Mouse (Mus musculus) adrenal gland, postnatal 25 days (tissue): ENCODE results near the gene Mrpl54. TPM values are rescaled to one million over a fixed set of nuclear protein-coding genes. Genes with fewer than 3 reads are reported as not detected.
A peak's percentile ranks its signal among the peaks of the same experiment; 100 is the strongest.

ENCODE experiments used
- DNase-seq: peaks from one replicate; pipeline ENCODE4 v3.0.0; 2021; ENCODE audit warnings: mixed read lengths
- total RNA-seq: library from RNA; stranded (reverse); gene quantifications from 2 replicates; pipeline ENCODE4 v1.2.3, GENCODE M21; 2021

Gene Mrpl54
- total RNA-seq, 1 experiment from 2014 or later: 116 TPM

DNA sequence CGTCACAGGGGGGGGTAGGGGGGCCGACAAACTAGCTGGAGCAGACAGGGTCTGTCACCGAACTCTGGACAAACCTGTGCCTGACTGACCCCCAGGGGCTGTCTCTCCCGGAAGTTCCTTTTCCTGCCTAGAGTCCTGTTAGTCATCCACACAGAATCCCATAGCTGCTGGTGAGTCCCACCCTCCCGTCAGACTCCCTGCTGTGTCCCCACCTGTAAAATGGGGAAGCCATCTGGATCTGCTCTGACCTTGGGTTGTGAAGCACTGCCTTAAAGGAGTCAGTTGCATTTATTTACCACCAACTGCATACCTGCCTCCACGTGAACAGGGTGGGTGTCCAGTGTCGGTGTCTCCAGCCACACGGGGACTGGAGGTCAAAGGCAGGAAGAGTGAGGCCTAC lies 27.7 kb upstream of the Mrpl54 start:
- no peak for DNase-seq

DNA sequence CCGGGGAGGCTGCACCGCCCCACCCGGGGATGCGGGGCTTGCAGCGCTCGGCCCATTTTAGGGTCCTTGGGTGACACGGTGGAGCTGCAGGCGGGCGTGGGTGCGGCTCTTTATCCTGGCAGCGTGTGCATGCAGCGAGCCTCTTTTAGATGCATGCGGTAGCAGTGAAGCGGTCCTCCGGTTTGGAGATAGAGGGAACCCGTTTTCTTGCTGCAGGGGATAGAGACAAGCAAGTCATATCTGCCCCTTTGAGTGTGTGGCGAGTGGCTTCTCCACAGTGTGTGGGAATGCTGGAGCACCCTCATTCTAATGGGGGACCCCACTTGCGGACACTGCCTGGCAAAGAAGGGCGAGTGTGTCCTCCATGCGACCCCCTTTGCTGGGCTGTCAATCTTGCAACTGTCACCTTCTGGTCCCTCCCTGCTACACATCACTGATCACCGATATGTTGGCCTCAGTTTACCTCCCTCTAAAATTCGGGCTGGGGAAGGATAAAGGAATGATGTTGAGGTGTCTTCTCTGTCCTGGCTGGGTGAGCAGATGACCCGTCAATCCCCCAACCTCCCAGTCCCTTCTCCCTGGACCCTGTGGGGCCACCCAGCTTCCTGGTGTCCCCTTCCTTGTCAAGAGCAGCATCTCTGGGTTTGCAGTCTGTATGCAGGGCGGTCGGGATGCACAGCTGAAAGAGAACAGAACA lies 26.7 kb upstream of the Mrpl54 start:
- no peak for DNase-seq

- DNase-seq: peak; percentile 97
These were observed 26.0 kb upstream of the Mrpl54 start, which contains the start of gene Pip5k1c for GRCm38 (mm10) chr10:81292554-81293333. Pip5k1c (plus strand) TSS chr10:81292963.

DNA sequence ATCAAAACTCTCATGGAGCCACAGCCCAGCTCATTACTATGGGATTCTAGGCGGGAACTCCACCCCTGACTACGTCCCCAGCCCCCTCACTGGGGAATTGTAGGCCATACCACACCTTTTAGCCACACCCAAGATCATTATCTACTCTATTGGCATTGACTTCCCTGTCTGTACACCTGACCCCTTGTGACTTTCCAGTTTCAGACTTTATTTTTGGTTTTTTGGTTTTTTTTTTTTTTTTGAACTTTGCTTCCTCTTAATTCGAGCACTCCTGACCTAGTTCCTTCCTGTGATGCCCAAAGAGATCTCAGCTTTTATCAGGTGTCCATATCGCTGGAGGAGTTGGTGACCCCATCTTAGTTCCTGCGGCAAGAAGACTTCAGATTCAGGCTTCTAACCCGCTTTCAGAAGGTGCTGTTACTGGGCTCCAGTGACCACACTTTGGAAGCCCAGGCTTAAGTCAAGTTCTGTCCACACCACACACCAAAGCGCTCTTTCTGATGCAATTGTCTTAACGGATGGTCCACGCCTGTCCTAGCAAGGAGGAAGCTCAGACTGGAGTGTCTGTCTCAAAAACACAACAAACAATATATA lies 24.9 kb upstream of the Mrpl54 start, which contains the start of gene Tjp3:
Tjp3 (minus strand) TSS at position 71 of the 594 bp plus-strand sequence.
- no peak for DNase-seq

- no peak for DNase-seq
These were observed 24.1 kb upstream of the Mrpl54 start for GRCm38 (mm10) chr10:81290698-81291460.

- DNase-seq: no peak
These were observed 23.1 kb upstream of the Mrpl54 start for GRCm38 (mm10) chr10:81289811-81290210.

- peak; percentile 60 for DNase-seq
These were observed 22.5 kb upstream of the Mrpl54 start for GRCm38 (mm10) chr10:81289278-81289677.

GRCm38 (mm10) chr10:81288601-81289000 lies 21.9 kb upstream of the Mrpl54 start:
- no peak for DNase-seq

DNA sequence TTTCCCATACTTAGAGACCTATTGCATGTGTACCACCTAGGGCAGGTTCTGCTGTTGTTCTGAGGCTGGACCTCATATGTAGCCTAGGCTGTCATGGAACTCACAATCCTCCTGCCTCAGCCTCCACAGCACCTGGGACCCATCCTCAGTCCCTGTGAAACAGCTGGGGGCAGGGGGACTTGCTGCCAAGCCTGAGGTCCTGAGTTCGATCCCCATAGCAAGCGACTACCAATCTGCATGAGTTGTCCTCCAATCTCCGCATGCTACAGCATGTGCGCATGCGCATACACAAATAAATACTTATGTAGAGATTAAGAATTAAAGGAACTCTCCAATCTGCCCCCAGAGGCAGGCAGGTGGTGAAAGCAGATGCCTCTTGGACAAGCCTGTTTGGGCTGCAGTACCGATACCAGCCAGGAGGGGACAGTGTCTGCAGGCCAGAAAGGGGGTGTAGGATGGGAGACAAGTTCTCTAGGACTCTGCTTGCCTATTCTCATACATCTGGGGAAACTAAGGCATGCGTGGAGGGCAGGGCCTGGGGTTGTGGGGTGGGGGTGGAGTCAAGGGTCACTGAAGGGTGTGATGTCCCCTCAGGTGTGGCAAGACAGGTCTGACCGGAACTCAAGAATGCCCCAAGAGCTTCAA lies 20.9 kb upstream of the Mrpl54 start:
- DNase-seq: peak; percentile 42

DNA sequence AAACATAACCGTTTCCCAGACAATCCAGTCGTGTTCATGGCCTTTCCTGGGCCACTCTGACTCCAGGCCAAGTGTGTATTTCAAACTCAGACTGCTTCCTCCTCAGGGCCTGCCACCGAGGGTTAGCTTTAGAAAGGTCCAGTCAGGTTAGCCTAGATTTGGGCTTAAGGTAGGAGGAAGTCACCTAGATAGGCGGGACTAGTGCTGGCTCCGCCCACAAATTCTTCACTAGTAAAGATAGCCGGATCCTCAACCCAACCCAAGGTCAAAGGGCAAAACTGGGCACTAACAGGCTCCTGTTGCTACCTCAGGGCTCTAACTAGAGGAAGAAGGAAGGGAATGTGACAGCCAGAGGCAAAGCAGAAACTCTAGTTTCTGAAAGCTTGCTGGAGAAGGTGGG lies 19.9 kb upstream of the Mrpl54 start:
- no peak for DNase-seq

DNA sequence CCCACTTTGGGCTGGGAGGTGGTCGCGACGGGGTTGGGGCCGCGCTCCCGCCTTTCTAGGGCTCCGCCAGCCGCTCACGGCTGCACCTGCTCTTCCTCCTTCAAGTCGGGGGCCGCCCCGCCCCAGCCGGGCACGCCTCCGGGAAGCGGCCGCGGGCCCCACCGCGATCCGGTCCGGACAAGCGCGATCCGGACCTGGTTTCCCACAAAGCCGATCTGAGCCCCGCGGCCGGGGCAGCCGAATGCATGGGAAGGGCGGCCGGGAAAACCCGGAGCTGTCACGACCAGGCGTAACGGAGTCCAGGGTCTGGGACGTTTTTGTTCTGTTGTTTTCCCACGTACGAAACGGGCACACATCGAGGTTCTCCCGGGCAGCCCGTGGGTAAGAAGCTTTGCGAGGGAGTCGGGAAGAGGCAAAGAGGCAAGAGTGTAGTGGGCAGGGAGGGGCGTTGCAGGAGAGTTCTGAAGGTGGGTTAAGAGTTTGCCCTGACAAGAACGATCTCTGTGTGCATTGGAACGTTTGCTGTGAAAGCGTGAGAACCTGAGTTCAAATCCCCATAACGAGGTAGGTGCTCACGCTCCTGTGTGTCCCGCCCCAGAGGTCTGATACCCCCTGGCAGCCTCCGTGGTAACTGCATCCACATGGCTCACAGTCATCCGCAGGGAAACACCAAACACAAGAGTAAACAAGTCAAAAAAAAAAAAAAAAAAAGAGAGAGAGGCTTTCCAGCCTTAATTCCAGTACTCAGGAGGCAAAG lies 19.1 kb upstream of the Mrpl54 start:
- peak; percentile 91 for DNase-seq

DNA sequence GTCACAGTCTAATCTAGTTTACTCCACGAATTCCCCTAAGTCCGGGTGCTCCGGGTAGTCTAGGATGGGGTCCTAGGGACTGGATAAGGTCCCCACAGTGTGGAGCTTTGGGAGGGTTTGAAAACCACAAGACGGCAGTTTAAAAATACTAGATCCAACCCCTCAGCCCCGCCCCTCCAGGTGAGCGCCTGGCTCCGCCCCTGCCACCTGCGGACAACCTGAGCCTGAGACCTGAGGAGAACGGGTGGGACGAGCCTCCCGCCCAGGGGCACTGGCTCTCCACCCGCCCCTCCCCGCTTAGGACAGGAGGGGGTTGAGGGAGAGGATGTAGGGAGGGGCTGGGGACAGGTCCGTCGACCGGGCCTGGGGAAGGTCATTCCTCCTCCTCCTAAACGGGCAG lies 18.0 kb upstream of the Mrpl54 start:
- DNase-seq: no peak

DNA sequence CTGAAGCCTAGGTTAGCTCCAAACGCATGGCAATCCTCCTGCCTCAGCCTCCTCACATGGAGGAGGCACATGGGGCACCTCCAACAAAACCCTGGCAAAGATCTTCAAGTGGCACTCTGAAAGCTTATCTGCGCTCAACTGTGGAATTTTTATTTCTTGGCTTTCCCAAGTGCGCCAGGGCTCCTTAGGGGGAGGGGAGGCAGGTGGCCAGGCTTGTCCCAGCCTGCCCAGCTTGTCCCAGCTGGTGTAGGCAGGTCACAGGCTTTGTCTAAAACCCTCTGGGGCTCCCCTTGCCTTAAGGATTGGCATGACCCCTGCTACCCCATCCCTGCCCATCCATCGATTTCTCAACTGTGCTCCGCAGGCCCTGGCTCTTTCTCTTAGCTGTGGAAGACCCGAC lies 17.5 kb upstream of the Mrpl54 start:
- no peak for DNase-seq

DNA sequence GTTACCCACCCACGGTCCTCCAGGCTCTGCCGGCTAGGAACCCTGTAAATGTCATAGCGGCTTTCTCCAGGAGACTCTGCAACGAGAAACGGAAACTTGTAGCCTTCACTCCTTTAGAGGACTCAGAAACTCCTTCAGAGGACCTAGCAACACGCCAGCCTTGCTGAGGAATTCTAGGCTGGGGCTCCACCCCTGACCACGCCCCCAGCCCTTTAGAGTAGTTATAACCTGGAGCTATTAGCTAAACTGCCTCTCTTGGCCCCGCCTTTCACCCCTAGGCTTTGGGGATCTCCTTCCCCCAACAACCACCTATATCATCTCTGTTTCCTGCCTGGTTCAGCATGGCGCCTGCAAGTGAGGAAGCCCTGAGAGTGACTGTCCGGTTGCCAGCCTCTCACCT lies 12.8 kb upstream of the Mrpl54 start:
- DNase-seq: no peak

DNA sequence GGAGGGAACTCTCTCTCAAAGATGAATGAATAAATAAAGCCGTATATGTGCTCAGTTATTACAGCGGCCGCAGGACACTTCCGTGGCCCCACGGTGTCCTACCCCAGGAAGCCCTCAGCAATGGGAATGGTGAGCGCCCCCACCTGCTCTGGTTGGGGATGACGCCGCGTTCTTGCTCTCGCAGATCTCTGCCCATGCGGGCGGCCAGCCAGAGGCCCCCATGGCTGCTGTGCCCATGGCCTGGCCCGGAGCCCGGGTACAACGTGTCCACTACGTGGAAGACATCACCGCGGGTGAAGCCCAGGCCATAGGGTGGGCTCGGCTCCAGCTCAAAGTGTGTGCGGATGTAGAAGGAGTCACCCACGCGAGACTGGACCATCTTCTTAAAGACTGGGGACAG lies 10.9 kb upstream of the Mrpl54 start:
- DNase-seq: no peak

DNA sequence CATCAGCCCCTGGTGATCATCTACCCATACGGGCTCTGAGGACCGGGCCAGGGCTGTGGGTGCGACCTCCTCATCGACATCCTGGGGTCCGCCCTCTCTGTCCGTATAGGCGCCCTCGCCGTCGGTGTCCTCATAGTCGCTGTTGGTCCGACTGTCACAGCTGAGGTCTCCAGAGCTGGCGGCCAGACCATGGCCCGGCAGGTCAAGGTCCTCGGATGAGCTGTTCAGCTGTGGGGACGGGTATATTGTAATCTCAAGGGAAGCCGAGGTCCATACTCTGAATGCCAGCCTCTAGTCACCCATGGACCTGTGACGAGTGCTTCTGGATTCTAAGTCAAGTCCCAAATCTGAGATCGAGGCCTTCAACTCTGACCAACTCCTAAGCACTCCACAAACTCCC lies 7.1 kb upstream of the Mrpl54 start:
- DNase-seq: no peak

DNA sequence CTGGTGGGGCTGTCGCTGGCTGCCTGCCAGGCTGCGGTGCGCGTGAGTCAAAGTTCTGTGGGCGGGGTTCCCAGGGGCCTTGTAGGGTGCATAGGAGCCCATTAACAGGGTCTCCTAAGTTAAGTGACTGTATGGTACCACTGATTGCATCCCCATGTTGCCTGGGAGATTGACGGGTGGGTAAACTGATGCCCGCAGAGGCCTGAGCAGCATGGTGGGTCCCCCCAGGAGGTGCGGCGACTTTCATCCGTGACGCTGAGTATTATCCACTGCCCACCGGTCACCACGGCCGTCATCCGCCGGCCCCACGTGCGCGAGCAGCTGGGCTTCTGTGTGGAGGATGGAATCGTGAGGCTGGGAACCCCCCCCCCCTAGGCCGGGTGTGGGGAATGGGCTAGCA lies 5.6 kb upstream of the Mrpl54 start:
- no peak for DNase-seq

DNA sequence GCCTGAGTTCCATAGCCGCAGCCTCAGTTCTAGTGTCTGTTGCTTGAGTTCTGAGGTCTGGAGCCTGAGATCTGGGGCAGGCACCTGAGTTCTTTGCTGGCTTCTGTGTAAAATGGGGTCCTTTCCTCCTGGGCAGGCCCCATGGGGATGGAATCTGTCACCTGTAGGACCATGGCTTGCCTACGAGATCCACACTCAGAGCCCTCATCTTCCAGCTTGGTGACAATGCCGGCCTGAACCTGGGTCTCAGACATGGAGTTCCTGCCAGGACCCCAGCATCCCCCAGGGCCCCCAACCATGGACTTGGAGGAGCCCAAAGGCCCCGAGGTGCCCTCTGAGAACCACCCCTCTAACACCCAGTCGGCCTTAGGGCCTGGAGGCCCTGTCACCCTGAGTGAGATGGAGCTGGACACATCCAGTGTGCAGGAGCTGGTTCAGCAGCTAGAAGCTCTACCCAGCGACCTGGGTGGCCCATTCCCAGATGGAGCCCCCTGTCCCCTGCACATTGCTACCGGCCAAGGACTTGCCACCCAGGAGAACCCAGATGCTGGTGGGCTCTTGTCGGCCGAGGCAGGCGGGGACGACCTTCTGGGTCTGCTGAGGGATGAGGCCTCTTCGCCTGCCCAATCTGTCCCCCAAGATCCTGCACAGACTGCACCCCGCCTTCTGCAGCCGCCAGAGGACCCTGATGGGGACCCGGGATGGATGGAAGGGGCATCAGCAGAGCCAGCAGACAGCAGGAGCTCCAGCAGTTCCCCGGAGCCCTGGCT lies 2.1 kb upstream of the Mrpl54 start:
- no peak for DNase-seq

- peak; percentile 78 for DNase-seq
These were observed 1.3 kb upstream of the Mrpl54 start for GRCm38 (mm10) chr10:81268056-81268455.

GRCm38 (mm10) chr10:81265540-81265939 lies 1.2 kb downstream of the Mrpl54 start:
- DNase-seq: no peak
